Mouse (Mus musculus) lung, adult 18-20 months (tissue): ENCODE measurements at regions not wholly inside any gene's neighbourhood (a gene's known extent, or its start where the extent isn't known, plus 50 kb on each side); places are given as distances from the start of the nearest gene placed in this dataset.

Experiments
- DNase-seq, 2 experiments: peaks; one replicate each; pipeline ENCODE4 v3.0.0; 2022; ENCODE audit warnings: mixed read lengths in 2 of 2

- DNase-seq, result no peak
Measured at GRCm38 (mm10) chr9:52225646-52226045, 57.3 kb upstream of the Zc3h12c start.

GRCm38 (mm10) chr9:52223509-52224113, 55.2 kb upstream of the Zc3h12c start:
- DNase-seq, result no peak
